Mouse (Mus musculus): ENCODE data around the gene Yars2.
"Not testable (repeated sequence)": the region's sequence is repeated elsewhere in the genome, so short reads cannot be mapped to it uniquely, and the experiment has no call there.

Yars2 gene

GRCm38 (mm10) chr16:16302369-16303137, at the start of gene Yars2:
Gene Yars2 (plus strand): TSS chr16:16302965.
- DNase-seq (ENCODE audit: low spot score in 2 of 2) = peak; percentile 74 to 85

GRCm38 (mm10) chr16:16253326-16254074, 49.3 kb upstream of the Yars2 start:
- no peak for DNase-seq (ENCODE audit: low spot score in 2 of 2)

- no peak for DNase-seq (ENCODE audit: low spot score in 2 of 2)
These were observed 47.5 kb upstream of the Yars2 start for GRCm38 (mm10) chr16:16255217-16255616.

GRCm38 (mm10) chr16:16255874-16256273, 46.9 kb upstream of the Yars2 start:
- no peak for DNase-seq (ENCODE audit: low spot score in 2 of 2)

GRCm38 (mm10) chr16:16256672-16257071, 46.1 kb upstream of the Yars2 start:
- DNase-seq (ENCODE audit: low spot score in 2 of 2) = no peak

GRCm38 (mm10) chr16:16260882-16261281, 41.9 kb upstream of the Yars2 start:
- DNase-seq (ENCODE audit: low spot score in 2 of 2) = no peak

GRCm38 (mm10) chr16:16261481-16261880, 41.3 kb upstream of the Yars2 start:
- no peak for DNase-seq (ENCODE audit: low spot score in 2 of 2)

GRCm38 (mm10) chr16:16262436-16262835, 40.3 kb upstream of the Yars2 start:
- DNase-seq (ENCODE audit: low spot score in 2 of 2) = no peak

- DNase-seq (ENCODE audit: low spot score in 2 of 2) = no peak
These were observed 29.8 kb upstream of the Yars2 start for GRCm38 (mm10) chr16:16272978-16273377.

- DNase-seq (ENCODE audit: low spot score in 2 of 2) = no peak
These were observed 29.0 kb upstream of the Yars2 start for GRCm38 (mm10) chr16:16273752-16274151.

GRCm38 (mm10) chr16:16303138-16303827, 518 bp downstream of the Yars2 start:
- DNase-seq (ENCODE audit: low spot score in 2 of 2) = peak; percentile 13 to 28

GRCm38 (mm10) chr16:16303888-16304287, 1.1 kb downstream of the Yars2 start:
- no peak for DNase-seq (ENCODE audit: low spot score in 2 of 2)

GRCm38 (mm10) chr16:16311319-16311718, 8.6 kb downstream of the Yars2 start:
- no peak for DNase-seq (ENCODE audit: low spot score in 2 of 2)

GRCm38 (mm10) chr16:16325775-16326336, 23.1 kb downstream of the Yars2 start:
- DNase-seq (ENCODE audit: low spot score in 2 of 2) = no peak

GRCm38 (mm10) chr16:16346420-16346819, 43.7 kb downstream of the Yars2 start:
- no peak for DNase-seq (ENCODE audit: low spot score in 2 of 2)

- DNase-seq (ENCODE audit: low spot score in 2 of 2) = no peak
These were observed 55.1 kb downstream of the Yars2 start for GRCm38 (mm10) chr16:16357908-16358307.

- DNase-seq (ENCODE audit: low spot score in 2 of 2) = peak; percentile 81 to 88
These were observed 55.8 kb downstream of the Yars2 start, which contains the start of gene Dnm1l for GRCm38 (mm10) chr16:16358481-16359100. Gene Dnm1l (minus strand): TSS chr16:16358959.

- not testable (repeated sequence) for DNase-seq (ENCODE audit: low spot score in 2 of 2)
These were observed 56.3 kb downstream of the Yars2 start for GRCm38 (mm10) chr16:16359101-16359482.
